Mouse (Mus musculus) layer of hippocampus, postnatal 14 days (tissue): ENCODE data around the gene Tmie. TPM values are rescaled to one million over a fixed set of nuclear protein-coding genes. Genes with fewer than 3 reads are reported as not detected.
"Not testable (repeated sequence)": the region's sequence is repeated elsewhere in the genome, so short reads cannot be mapped to it uniquely, and the experiment has no call there.

Experiments used
- DNase-seq, 2 experiments: peaks; one replicate each; pipeline ENCODE4 v3.0.0; 2021 to 2022; ENCODE audit warnings: low spot score in 2 of 2, mixed read lengths in 1 of 2
- microRNA-seq, 2 experiments: library from miRNA; unstranded; fragments of <30 nt; microRNA quantifications; one replicate each; pipeline ENCODE4 v1.2.0; 2021
- total RNA-seq, 2 experiments: library from RNA; stranded (reverse); gene quantifications; 2 replicates each; pipeline ENCODE4 v1.2.3; 2021

Tmie gene
- total RNA-seq, 2 experiments from 2014 or later = 1.8 to 2.0 TPM

DNA sequence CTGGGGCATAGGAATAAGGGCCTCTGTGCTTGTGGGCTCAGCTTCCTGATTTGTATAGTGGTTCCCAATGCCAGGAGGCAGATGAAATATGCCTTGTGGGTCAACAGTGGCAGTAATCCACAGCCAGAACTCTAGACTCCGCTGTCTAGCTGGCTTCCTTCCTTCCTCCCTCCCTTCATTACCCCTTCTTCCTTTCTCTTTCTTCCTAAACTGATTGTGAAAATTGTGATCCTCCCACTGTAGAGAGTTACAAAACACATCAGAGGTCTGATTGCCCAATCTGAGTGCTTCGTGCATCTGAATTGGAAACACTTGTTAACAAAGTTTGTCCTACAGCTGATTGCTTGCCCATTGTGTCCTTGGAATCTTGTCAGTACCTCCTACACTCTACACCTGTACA is 38.5 kb downstream of the Tmie start:
- no peak for DNase-seq

GRCm38 (mm10) chr9:110840905-110841304 is 39.0 kb downstream of the Tmie start:
- no peak for DNase-seq

GRCm38 (mm10) chr9:110836112-110836511 is 43.8 kb downstream of the Tmie start:
- peak; percentile 19 to 49 for DNase-seq

DNA sequence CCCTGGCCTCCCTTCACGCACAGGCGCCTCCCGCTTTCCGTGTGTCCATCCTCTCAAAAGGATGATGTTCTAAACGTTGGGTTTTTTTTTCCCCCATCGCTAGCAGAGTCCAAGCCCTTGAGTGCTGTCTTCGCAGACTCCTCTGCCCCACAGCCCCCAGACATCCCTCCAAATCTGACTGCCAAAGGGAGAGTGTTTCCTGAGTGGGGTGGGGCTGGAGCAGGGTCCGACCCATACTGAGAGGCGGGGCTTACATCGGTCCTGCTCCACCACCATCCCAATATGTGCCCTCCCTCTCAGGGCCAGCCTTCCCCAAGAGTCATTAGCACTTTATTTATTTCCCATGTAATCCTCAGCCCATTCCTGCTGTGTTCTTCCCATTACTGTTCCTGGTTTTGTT is 45.0 kb downstream of the Tmie start:
- no peak for DNase-seq

DNA sequence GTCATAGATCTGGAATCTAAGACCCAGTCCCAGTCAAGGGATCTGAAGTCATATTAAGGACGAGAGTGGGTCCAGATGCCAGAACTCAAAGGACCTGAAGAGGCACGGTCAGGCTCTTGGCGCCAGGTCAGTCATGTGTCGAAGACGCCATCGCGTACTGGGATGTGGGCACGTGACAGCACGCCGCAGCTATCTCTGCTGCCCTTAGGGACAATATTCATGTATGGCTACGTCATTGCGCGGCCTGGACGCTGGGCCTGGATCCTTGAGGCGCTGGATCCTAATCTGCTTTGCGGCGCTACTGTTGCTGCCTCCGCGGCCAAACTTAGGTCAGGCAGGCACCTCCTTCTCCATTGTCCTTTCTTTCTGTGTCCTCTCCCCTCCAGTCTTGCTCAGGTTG is 45.5 kb downstream of the Tmie start, which contains the start of gene Prss45:
Gene Prss45 (plus strand): TSS at position 178 of the 400 bp plus-strand sequence.
- no peak for DNase-seq

GRCm38 (mm10) chr9:110833021-110833420 is 46.9 kb downstream of the Tmie start:
- DNase-seq = no peak

DNA sequence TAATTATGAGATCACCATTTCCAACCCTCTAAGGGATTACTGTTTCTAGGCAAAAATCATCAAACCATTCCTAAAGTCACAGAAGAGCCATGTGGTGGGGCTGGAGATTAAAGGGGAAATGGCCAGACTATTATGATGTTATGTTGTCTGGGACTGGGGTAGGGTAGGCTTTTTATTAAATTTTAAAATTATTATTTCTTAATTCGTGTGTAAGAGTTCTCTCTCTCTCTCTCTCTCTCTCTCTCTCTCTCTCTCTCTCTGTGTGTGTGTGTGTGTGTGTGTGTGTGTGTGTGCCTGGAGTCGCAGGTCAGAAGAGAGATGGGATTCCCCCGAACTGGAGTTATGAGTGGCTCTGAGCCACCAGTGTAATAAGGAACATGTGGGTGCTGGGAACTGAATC is 53.5 kb downstream of the Tmie start, which contains the start of gene Prss43:
Gene Prss43 (plus strand): TSS at position 301 of the 400 bp plus-strand sequence.
- no peak for DNase-seq

- DNase-seq = no peak
These were observed 54.1 kb downstream of the Tmie start for GRCm38 (mm10) chr9:110825832-110826231.

DNA sequence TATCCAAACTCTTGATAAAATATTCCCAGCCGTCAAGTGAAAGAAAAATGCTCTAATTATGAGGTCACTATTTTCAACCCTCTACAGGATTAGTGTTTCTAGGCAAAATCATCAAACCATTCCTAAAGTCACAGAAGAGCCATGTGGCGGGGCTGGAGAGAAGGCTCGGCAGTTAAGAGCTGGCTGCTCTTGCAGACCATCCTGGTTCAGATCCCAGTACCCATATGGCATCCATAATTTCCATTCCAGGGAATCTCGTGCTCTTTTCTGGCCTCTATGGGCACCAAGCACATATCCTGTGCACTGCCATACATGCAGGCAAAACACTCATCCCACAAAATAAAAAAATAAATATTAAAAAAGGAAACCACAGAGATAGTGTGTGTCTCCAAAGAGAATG is 54.5 kb downstream of the Tmie start:
- DNase-seq = peak in 1 of 2 experiments; percentile 15

GRCm38 (mm10) chr9:110821436-110821835 is 58.5 kb downstream of the Tmie start:
- no peak for DNase-seq

- not testable (repeated sequence) for DNase-seq
These were observed 59.4 kb downstream of the Tmie start for GRCm38 (mm10) chr9:110820546-110820945.

Small RNA genes within 50 kb of the gene (microRNA-seq; reads per million reads assigned to microRNA genes)
- gene Gm24269 = 0 reads per million in 2 experiments

Other genes starting within 250 kb of the Tmie start
- gene Nbeal2, start 226.0 kb downstream of the Tmie start, total RNA-seq = 1 to 10 TPM; 7.8 to 9.4 TPM
- gene Ccdc12, start 223.6 kb downstream of the Tmie start, total RNA-seq = 10 to 100 TPM; 40.1 to 47.1 TPM
- not detected for gene Myl3, start 138.3 kb downstream of the Tmie start, total RNA-seq
- 1 to 10 TPM; 5.6 to 6.5 TPM for gene Pth1r, start 133.0 kb downstream of the Tmie start, total RNA-seq
- gene Prss42, start 81.9 kb downstream of the Tmie start, total RNA-seq = not detected
- gene Prss44, start 66.1 kb downstream of the Tmie start, total RNA-seq = not detected
- gene Prss43, start 53.4 kb downstream of the Tmie start, total RNA-seq = under 1 TPM; 0.21 to 0.55 TPM
- gene Prss45, start 45.5 kb downstream of the Tmie start, total RNA-seq = under 1 TPM; 0.31 to 0.65 TPM
- gene Prss46, start 35.6 kb downstream of the Tmie start, total RNA-seq = under 1 TPM in 1 of 2 experiments, not detected in 1; 0.31 TPM
- gene Prss50, start 22.1 kb downstream of the Tmie start, total RNA-seq = under 1 TPM in 1 of 2 experiments, not detected in 1; 0.36 TPM
- gene Als2cl, start 243 bp downstream of the Tmie start, total RNA-seq = 10 to 100 TPM; 11.6 to 13.1 TPM
- not detected for gene Fam240a, start 36.7 kb upstream of the Tmie start, total RNA-seq
- gene Tdgf1, start 66.0 kb upstream of the Tmie start, total RNA-seq = under 1 TPM; 0.37 to 0.57 TPM
- 1 to 10 TPM; 2.0 to 2.6 TPM for gene Lrrc2, start 71.4 kb upstream of the Tmie start, total RNA-seq
- under 1 TPM; 0.19 to 0.65 TPM for gene Rtp3, start 110.5 kb upstream of the Tmie start, total RNA-seq
- under 1 TPM; 0.32 to 0.74 TPM for gene Ltf, start 139.2 kb upstream of the Tmie start, total RNA-seq
- gene Ccrl2, start 177.4 kb upstream of the Tmie start, total RNA-seq = 1 to 10 TPM in 1 of 2 experiments, under 1 TPM in 1; 0.92 to 1.8 TPM
- gene Lrrfip2, start 237.5 kb upstream of the Tmie start, total RNA-seq = 10 to 100 TPM; 26.3 to 29.0 TPM